Mouse (Mus musculus) stomach, embryonic 14.5 days (tissue): ENCODE results near the gene Traip. TPM values are rescaled to one million over a fixed set of nuclear protein-coding genes. Genes with fewer than 3 reads are reported as not detected.

Source experiments
- ATAC-seq: fragments of 200-750 bp; cut with Nextera tagmentation; 2 replicates; pipeline ENCODE4 v1.8.0; 2017; ENCODE audit warnings: low read depth, moderate TSS enrichment; ENCODE audit not compliant: insufficient number of reproducible peaks, insufficient read depth, low FRiP score
- H3K27ac ChIP-seq: fragments of 300-500 bp; sonication (generic); 2 replicates; pipeline ENCODE4 v1.5.1; 2014; ENCODE audit warnings: mild to moderate bottlenecking, low read length, moderate library complexity, mixed read lengths
- H3K27me3 ChIP-seq: fragments of 300-500 bp; sonication (generic); 2 replicates; pipeline ENCODE4 v1.6.1; 2014; ENCODE audit warnings: low read length, control low read depth, mixed read lengths; ENCODE audit not compliant: control insufficient read depth, insufficient read depth
- H3K36me3 ChIP-seq: fragments of 300-500 bp; sonication (generic); 2 replicates; pipeline ENCODE4 v1.6.1; 2014; ENCODE audit warnings: mild to moderate bottlenecking, control low read depth, low read length, moderate library complexity, mixed read lengths; ENCODE audit not compliant: control insufficient read depth, insufficient read depth
- H3K4me1 ChIP-seq: fragments of 300-500 bp; sonication (generic); 2 replicates; pipeline ENCODE4 v1.6.1; 2014; ENCODE audit warnings: low read length, control low read depth, mixed read lengths; ENCODE audit not compliant: control insufficient read depth, insufficient read depth
- H3K4me2 ChIP-seq: fragments of 300-500 bp; sonication (generic); replicated peaks from 2 replicates; pipeline ENCODE4 v1.6.1; 2014; ENCODE audit warnings: low read depth, low read length, control low read depth
- H3K4me3 ChIP-seq: fragments of 300-500 bp; sonication (generic); 2 replicates; pipeline ENCODE4 v1.5.1; 2014; ENCODE audit warnings: low read depth, low read length, control low read depth
- H3K9ac ChIP-seq: fragments of 300-500 bp; sonication (generic); replicated peaks from 2 replicates; pipeline ENCODE4 v1.6.1; 2014; ENCODE audit warnings: low read depth, mild to moderate bottlenecking, control low read depth, low read length, moderate library complexity, mixed read lengths
- H3K9me3 ChIP-seq: fragments of 300-500 bp; sonication (generic); 2 replicates; pipeline ENCODE4 v1.6.1; 2016; ENCODE audit warnings: low read depth, low read length, control low read depth; ENCODE audit not compliant: control insufficient read depth
- WGBS: fragments of 180-500 bp; shearing (Covaris S2); extraction: QIAGEN DNeasy Blood & Tissue Kit; methylation state at CpG from one replicate; pipeline ENCODE4 v1.1.7; 2014; 5-methylcytosine and 5-hydroxymethylcytosine counted together
- polyA plus RNA-seq: library from polyadenylated mRNA; unstranded; fragments of >200 nt; fragmentation: Nextera tagmentation; extraction: Ambion mirVana; gene quantifications from 2 replicates; pipeline ENCODE4 v1.2.1, GENCODE M21; 2014

Traip gene
- polyA plus RNA-seq, 1 experiment from 2014 or later = 18.9 TPM

- Histone ChIP-seq H3K4me1 (peaks cover 20% of the 10 kb centered on the region), H3K36me3 (0 out of 2 replicates have a peak, but pooled peaks cover 7% of the 10 kb centered on the region), H3K27me3 (no peaks in the 10 kb centered on the region), H3K4me3 (no peak overlapping the region), H3K9ac (no peak overlapping the region), H3K9me3 (no peaks in the 10 kb centered on the region), H3K27ac (no peak overlapping the region), H3K4me2 (no peak overlapping the region)
- 34% methylated on average over 6 of the region's 6 CpGs for WGBS
- 0 out of 2 replicates have a peak, but pooled peaks have one; percentile 2 for ATAC-seq
Measured at GRCm38 (mm10) chr9:107923956-107924355, 26.0 kb upstream of the Traip start.

DNA sequence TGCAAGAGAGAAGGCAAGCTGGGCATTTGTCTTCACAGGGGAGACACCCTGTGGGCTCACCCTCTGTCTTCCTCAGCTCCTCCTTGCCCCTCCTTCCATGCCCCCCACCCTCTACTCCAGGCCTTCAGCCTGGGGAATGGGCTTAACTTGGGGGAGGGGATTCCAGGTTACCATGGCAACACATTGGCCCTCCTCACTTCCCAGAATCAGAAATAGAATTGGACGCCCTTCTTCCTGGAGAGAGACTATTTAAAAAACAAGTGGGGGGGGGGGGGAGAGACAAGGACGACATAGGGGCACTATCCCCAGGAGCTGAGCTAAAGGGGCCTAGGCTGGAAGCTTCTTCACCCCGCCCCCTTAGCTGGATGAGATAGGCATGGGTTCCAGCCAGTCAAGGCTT lies 24.7 kb upstream of the Traip start:
- WGBS = 47% methylated on average over 3 of the region's 3 CpGs
- no peak for ATAC-seq
- H3K9ac ChIP-seq = no peak overlapping the region

DNA sequence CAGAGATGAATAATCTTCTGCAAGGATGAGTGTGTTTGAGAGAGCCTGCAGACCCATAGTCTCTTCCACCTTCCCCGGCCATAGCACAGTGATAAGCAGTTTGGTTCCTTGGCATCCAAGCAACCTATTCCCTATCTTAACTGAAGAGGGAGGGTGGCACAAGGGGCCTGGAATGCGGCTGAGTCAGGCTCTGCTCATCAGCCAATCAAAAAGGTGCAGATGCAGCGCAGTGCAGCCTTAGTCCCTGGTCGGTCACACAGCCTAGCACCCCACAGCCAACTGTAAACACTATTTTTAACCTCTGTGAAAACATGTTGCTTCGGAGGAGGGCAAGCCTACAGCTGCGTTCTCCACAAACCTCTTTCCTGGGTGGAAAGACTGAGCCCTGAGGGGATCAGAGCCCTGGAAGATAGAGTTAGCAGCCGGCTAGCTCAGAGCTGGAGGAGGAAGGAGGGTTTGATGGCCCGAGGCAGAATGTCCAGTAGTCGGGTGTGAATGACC lies 23.0 kb upstream of the Traip start:
- ATAC-seq = no peak
- no peak overlapping the region for H3K4me2 ChIP-seq
- no peak overlapping the region for H3K9ac ChIP-seq
- H3K4me1 ChIP-seq = peaks cover 20% of the 10 kb centered on the region
- H3K4me3 ChIP-seq = no peak overlapping the region
- WGBS = 40% methylated on average over 9 of the region's 9 CpGs
- no peaks in the 10 kb centered on the region for H3K9me3 ChIP-seq
- no peak overlapping the region for H3K27ac ChIP-seq
- no peaks in the 10 kb centered on the region for H3K36me3 ChIP-seq
- no peaks in the 10 kb centered on the region for H3K27me3 ChIP-seq

More for the DNA sequence above, 24.7 kb upstream of the Traip start:
- Histone ChIP-seq H3K4me2 (no peak overlapping the region), H3K36me3 (no peaks in the 10 kb centered on the region), H3K27ac (no peak overlapping the region), H3K27me3 (no peaks in the 10 kb centered on the region), H3K4me1 (peaks cover 20% of the 10 kb centered on the region), H3K9me3 (no peaks in the 10 kb centered on the region), H3K4me3 (no peak overlapping the region)

DNA sequence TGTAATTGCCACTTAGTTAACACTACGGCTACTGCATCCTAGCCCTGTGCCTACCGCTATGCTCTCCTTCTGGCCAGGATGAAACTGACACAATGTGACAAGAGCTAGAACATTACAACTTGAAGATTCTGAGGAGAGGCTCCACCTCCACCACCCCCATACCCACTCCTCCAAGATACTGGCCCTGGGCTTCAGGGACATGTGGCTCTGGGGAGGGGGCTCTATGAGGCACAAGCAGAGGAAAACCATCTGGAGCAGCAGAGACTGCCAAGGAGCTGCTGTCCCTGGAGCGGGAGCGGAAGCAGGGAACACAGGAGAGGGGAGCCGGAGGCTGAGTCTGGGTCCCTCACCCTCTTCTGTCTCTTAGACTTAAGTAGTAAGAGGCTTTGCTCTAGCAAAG lies 22.2 kb upstream of the Traip start:
- no peak overlapping the region for H3K27ac ChIP-seq

GRCm38 (mm10) chr9:107928169-107928568 lies 21.8 kb upstream of the Traip start, which contains the start of gene Actl11:
Gene Actl11 (plus strand): TSS chr9:107928469.
- ATAC-seq = no peak
- Histone ChIP-seq H3K27ac (no peak within 1 kb of the TSS), H3K36me3 (no peaks in the 10 kb centered on the region), H3K9ac (no peak within 1 kb of the TSS), H3K4me2 (no peak within 1 kb of the TSS), H3K27me3 (no peaks in the 10 kb centered on the region), H3K4me3 (no peak within 1 kb of the TSS), H3K9me3 (no peaks in the 10 kb centered on the region), H3K4me1 (peaks cover 20% of the 10 kb centered on the region)
- 65% methylated on average over 3 of the region's 3 CpGs for WGBS

More for the DNA sequence above, 22.2 kb upstream of the Traip start:
- no peak for ATAC-seq
- WGBS = 53% methylated on average over 5 of the region's 5 CpGs
- Histone ChIP-seq H3K36me3 (no peaks in the 10 kb centered on the region), H3K4me1 (peaks cover 20% of the 10 kb centered on the region), H3K27me3 (no peaks in the 10 kb centered on the region), H3K9ac (no peak overlapping the region), H3K4me3 (no peak overlapping the region), H3K4me2 (no peak overlapping the region), H3K9me3 (no peaks in the 10 kb centered on the region)

DNA sequence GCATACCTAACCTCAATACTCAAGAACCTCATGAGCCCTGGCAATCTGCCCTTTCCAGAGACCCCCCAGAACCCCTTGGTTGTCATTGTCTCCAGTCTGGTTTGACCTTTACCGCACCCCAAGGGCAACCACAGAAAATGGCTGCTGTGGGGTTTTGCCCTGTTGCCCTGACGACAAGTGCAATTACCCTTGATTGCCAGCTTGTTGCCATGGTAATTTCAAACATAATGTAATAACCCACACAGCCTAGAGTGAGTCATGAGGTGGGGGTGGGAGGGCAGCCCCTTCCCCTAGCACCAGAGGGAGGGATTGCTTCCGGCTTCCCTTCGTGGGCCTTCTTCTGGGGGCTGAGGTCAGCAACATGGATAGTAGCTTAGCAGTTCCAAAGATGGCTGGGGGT lies 17.7 kb upstream of the Traip start:
- Histone ChIP-seq H3K9ac (no peak overlapping the region), H3K9me3 (no peaks in the 10 kb centered on the region), H3K27ac (no peak overlapping the region), H3K27me3 (0 out of 2 replicates have a peak, but pooled peaks cover 3% of the 10 kb centered on the region), H3K4me1 (peaks cover 20% of the 10 kb centered on the region), H3K36me3 (no peaks in the 10 kb centered on the region), H3K4me3 (no peak overlapping the region), H3K4me2 (no peak overlapping the region)
- 77% methylated on average over 4 of the region's 4 CpGs for WGBS
- ATAC-seq = no peak

DNA sequence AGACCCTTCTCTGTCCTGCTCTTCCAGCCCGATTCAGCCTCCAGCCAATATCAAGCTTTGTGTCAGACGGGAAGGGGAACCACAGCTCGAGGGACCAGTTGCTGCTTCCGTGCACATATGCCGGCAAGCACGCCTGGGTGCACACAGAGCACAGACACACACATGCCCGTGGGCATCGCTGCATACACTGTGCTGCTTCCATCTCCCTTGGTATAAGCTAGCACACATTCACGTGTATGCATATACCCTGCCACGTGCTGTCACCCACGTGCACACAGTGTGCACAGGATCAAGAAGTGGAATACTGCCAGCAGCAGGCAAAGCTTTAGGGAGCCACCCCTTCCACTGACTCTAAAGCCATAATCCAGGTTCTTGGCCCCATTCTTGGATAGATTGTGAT lies 15.8 kb upstream of the Traip start:
- H3K36me3 ChIP-seq = no peaks in the 10 kb centered on the region
- no peak overlapping the region for H3K4me3 ChIP-seq
- peaks cover 12% of the 10 kb centered on the region; the same call in 1 of the 2 replicates for H3K4me1 ChIP-seq
- H3K4me2 ChIP-seq = no peak overlapping the region
- 0 out of 2 replicates have a peak, but pooled peaks cover 3% of the 10 kb centered on the region for H3K27me3 ChIP-seq
- no peak overlapping the region for H3K27ac ChIP-seq
- no peaks in the 10 kb centered on the region for H3K9me3 ChIP-seq
- 85% methylated on average over 11 of the region's 11 CpGs for WGBS
- H3K9ac ChIP-seq = no peak overlapping the region
- ATAC-seq = no peak

DNA sequence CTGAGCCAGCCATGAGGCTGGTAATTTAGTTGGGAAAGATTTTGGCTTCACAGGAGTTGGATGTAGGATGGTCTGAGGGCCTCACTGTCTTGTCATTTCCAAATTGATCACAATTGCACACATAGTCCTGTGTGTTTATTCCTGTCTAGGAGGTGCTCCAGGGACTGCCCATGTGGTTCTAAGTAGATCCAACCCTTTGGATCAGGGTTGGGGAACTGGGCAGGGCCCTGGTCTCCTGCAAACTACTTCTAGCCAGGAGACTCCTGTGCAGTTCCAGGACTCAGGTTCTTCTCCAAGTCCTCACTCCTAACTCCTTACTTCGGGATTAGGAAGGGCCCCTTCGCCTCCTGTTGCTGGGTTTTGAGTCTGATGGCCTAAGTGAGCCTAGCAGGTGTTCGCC lies 14.6 kb upstream of the Traip start, which contains the start of gene Camkv:
Camkv (plus strand) TSS at position 301 of the 400 bp plus-strand sequence.
- Histone ChIP-seq H3K27me3 (0 out of 2 replicates have a peak, but pooled peaks cover 3% of the 10 kb centered on the region), H3K4me1 (peaks cover 12% of the 10 kb centered on the region; the same call in 1 of the 2 replicates), H3K4me3 (peak within 1 kb of the TSS; percentile 52), H3K4me2 (peak within 1 kb of the TSS; percentile 93), H3K9ac (peak within 1 kb of the TSS; percentile 45), H3K27ac (no peak within 1 kb of the TSS), H3K36me3 (no peaks in the 10 kb centered on the region), H3K9me3 (no peaks in the 10 kb centered on the region)
- no peak for ATAC-seq
- WGBS = 8% methylated on average over 3 of the region's 3 CpGs

DNA sequence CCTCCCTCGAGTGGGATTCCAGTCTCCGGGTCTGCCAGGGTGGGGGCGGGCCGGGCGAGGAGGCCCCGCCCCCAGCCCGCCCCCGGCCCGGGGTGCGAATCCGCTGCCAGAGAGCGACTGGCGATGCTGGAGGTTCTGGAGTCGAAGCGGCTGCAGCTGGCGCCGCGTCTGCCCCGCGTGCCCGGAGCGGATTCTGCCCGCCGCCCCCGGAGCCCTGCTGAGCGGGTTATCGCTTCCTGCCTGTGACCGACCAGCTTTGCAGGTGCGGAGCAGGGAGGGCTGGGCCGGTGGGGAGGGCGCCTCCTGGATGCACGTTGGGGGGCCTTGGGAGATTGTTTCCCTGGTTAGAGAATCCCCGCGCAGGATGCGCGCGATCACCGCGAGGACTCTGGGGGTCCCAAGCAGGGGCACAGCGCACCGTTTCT lies 14.1 kb upstream of the Traip start:
- 0 out of 2 replicates have a peak, but pooled peaks cover 3% of the 10 kb centered on the region for H3K27me3 ChIP-seq
- H3K27ac ChIP-seq = no peak overlapping the region
- H3K4me1 ChIP-seq = peaks cover 12% of the 10 kb centered on the region; the same call in 1 of the 2 replicates
- no peaks in the 10 kb centered on the region for H3K36me3 ChIP-seq
- no peaks in the 10 kb centered on the region for H3K9me3 ChIP-seq
- H3K9ac ChIP-seq = peak overlapping the region; percentile 45
- peak overlapping the region; percentile 52 for H3K4me3 ChIP-seq
- H3K4me2 ChIP-seq = peak overlapping the region; percentile 93
- WGBS = under 1% methylated on average over 41 of the region's 41 CpGs
- ATAC-seq = no peak
